Mouse (Mus musculus): ENCODE measurements at regions not wholly inside any gene's neighbourhood (a gene's known extent, or its start where the extent isn't known, plus 50 kb on each side); places are given as distances from the start of the nearest gene placed in this dataset.

- TF ChIP-seq HCFC1 (IDR thresholded peaks at IDR 0.05; ENCODE audit: borderline replicate concordance, insufficient read depth, low read length): no peak
- TF ChIP-seq ZC3H11A (IDR thresholded peaks at IDR 0.05; ENCODE audit: borderline replicate concordance, low read depth, low read length): no peak
- TF ChIP-seq MAFK (IDR thresholded peaks at IDR 0.05; ENCODE audit: insufficient read depth, low read depth, low read length): no peak
- TF ChIP-seq CHD2 (IDR thresholded peaks at IDR 0.05; ENCODE audit: low read depth, low read length): no peak
Observed at GRCm38 (mm10) chr17:82635849-82636248, 579.2 kb upstream of the Pkdcc start.

All from ES-E14 (cell line).